ENCODE assay signal across 14 mouse cellular contexts in genomic region chr1:135557976-135558375, GRCm38 (mm10). TPM values are rescaled to one million over a fixed set of nuclear protein-coding genes. Genes with fewer than 3 reads are reported as not detected.
DNase-seq lines count a peak whose midpoint lies in the region; ATAC-seq and TF ChIP-seq lines count a peak whose summit lies in the region.
"Had no signal": no experiment of that assay in that cellular context is flagged by ENCODE, and none has a peak within 500 bp of the region (broad histone marks: within the 10 kb centered on the region; RNA-seq: fewer than 3 reads in every experiment).

No protein-coding gene starts in this region.

- H3K36me3 ChIP-seq in hindbrain, postnatal 0 days (ENCODE audit: insufficient read depth, low read length): no peaks in the 10 kb centered on the region
- H3K36me3 ChIP-seq in hindbrain, embryonic 16.5 days (ENCODE audit: control insufficient read depth, insufficient read depth, low read length): no peaks in the 10 kb centered on the region
- H3K36me3 ChIP-seq in intestine, embryonic 14.5 days (ENCODE audit: control insufficient read depth, insufficient read depth, low read length): no peaks in the 10 kb centered on the region
- no peaks in the 10 kb centered on the region for H3K36me3 ChIP-seq in kidney, adult 2 months (ENCODE audit: control insufficient read depth, insufficient read depth, low read length)
- no peaks in the 10 kb centered on the region for H3K36me3 ChIP-seq in midbrain, embryonic 16.5 days (ENCODE audit: control insufficient read depth, insufficient read depth, low read length)
- H3K36me3 ChIP-seq: limb, embryonic 12.5 days had no signal

- no peak for TF ChIP-seq CTCF in hindbrain, postnatal 0 days (IDR thresholded peaks at IDR 0.05; ENCODE audit: low read depth)
- TF ChIP-seq CTCF in kidney, adult 2 months (conservative IDR thresholded peaks at IDR 0.05; ENCODE audit: insufficient read depth, insufficient read length, low read depth, low read length): no peak

- no peak overlapping the region for H3K27ac ChIP-seq in hindbrain, postnatal 0 days
- H3K27ac ChIP-seq in hindbrain, embryonic 16.5 days (ENCODE audit: low read depth, low read length): no peak overlapping the region
- H3K27ac ChIP-seq in intestine, embryonic 14.5 days (ENCODE audit: low read depth): no peak overlapping the region
- H3K27ac ChIP-seq in kidney, adult 2 months (ENCODE audit: insufficient read depth, low read depth, low read length): no peak overlapping the region
- H3K27ac ChIP-seq in midbrain, embryonic 16.5 days (ENCODE audit: low read length): no peak overlapping the region
- H3K27ac ChIP-seq: limb, embryonic 12.5 days had no signal

- no peaks in the 10 kb centered on the region for H3K9me3 ChIP-seq in hindbrain, postnatal 0 days (ENCODE audit: low read length)
- H3K9me3 ChIP-seq in hindbrain, embryonic 16.5 days (ENCODE audit: control insufficient read depth, low read length): no peaks in the 10 kb centered on the region
- H3K9me3 ChIP-seq in intestine, embryonic 14.5 days (ENCODE audit: control insufficient read depth, low read length): no peaks in the 10 kb centered on the region
- H3K9me3 ChIP-seq in midbrain, embryonic 16.5 days (replicated peaks; ENCODE audit: control insufficient read depth, low read length, poor library complexity, severe bottlenecking): no peaks in the 10 kb centered on the region
- H3K9me3 ChIP-seq: limb, embryonic 12.5 days had no signal

- no peak overlapping the region for H3K4me2 ChIP-seq in hindbrain, postnatal 0 days (ENCODE audit: low read depth, low read length)
- no peak overlapping the region for H3K4me2 ChIP-seq in hindbrain, embryonic 16.5 days (ENCODE audit: low read length)
- peak overlapping the region; percentile 17 for H3K4me2 ChIP-seq in intestine, embryonic 14.5 days (ENCODE audit: low read length)
- H3K4me2 ChIP-seq in midbrain, embryonic 16.5 days (ENCODE audit: low read length): no peak overlapping the region
- H3K4me2 ChIP-seq: limb, embryonic 12.5 days; midbrain, embryonic 11.5 days had no signal

- WGBS in hindbrain, postnatal 0 days: 24% methylated on average over 6 of the region's 6 CpGs
- 38% methylated on average over 6 of the region's 6 CpGs for WGBS in hindbrain, embryonic 16.5 days
- 58% methylated on average over 6 of the region's 6 CpGs for WGBS in intestine, embryonic 14.5 days
- WGBS in kidney, adult 2 months: 27% methylated on average over 6 of the region's 6 CpGs
- WGBS in midbrain, embryonic 16.5 days: 45% methylated on average over 6 of the region's 6 CpGs

- DNase-seq in hindbrain, postnatal 0 days (ENCODE audit: low spot score): peak; percentile 31
- DNase-seq in intestine, embryonic 14.5 days (ENCODE audit: low spot score): no peak
- DNase-seq in kidney, adult 2 months: peak; percentile 51
- peak; percentile 48 to 64 for DNase-seq in kidney, postnatal 4 days
- DNase-seq in right cerebral cortex, adult 2 months (ENCODE audit: low spot score in 2 of 2): no peak
- DNase-seq: cerebellum, adult 8-10 months; embryo, embryonic 11 days; gastrocnemius, postnatal 36 days; right cerebral cortex, postnatal 14 days; thymus, adult 2 months had no signal

- ATAC-seq in hindbrain, postnatal 0 days: no peak
- ATAC-seq in hindbrain, embryonic 16.5 days: no peak
- ATAC-seq in intestine, embryonic 14.5 days (replicated peaks; ENCODE audit: low FRiP score, low TSS enrichment, low read depth): no peak
- ATAC-seq in midbrain, embryonic 16.5 days: no peak

- no peaks in the 10 kb centered on the region for H3K27me3 ChIP-seq in hindbrain, postnatal 0 days (ENCODE audit: insufficient read depth, low read length)
- H3K27me3 ChIP-seq in hindbrain, embryonic 16.5 days (replicated peaks; ENCODE audit: control insufficient read depth, insufficient read depth, low read length): no peaks in the 10 kb centered on the region
- H3K27me3 ChIP-seq in intestine, embryonic 14.5 days (replicated peaks; ENCODE audit: control insufficient read depth, insufficient read depth, low read length): no peaks in the 10 kb centered on the region
- H3K27me3 ChIP-seq in kidney, adult 2 months (replicated peaks; ENCODE audit: control insufficient read depth, insufficient read depth, low read length): no peaks in the 10 kb centered on the region
- H3K27me3 ChIP-seq in midbrain, embryonic 16.5 days (ENCODE audit: control insufficient read depth, insufficient read depth, low read depth, low read length): no peaks in the 10 kb centered on the region
- H3K27me3 ChIP-seq: limb, embryonic 12.5 days had no signal

- TF ChIP-seq POLR2A in kidney, adult 2 months (IDR thresholded peaks at IDR 0.05; ENCODE audit: low read depth, low read length): no peak

- peaks cover 35% of the 10 kb centered on the region for H3K4me1 ChIP-seq in hindbrain, postnatal 0 days (ENCODE audit: insufficient read depth, low read length)
- H3K4me1 ChIP-seq in hindbrain, embryonic 16.5 days (ENCODE audit: control insufficient read depth, insufficient read depth, low read depth, low read length): peaks cover 62% of the 10 kb centered on the region
- peaks cover 37% of the 10 kb centered on the region for H3K4me1 ChIP-seq in intestine, embryonic 14.5 days (replicated peaks; ENCODE audit: control insufficient read depth, insufficient read depth, low read length)
- H3K4me1 ChIP-seq in kidney, adult 2 months (ENCODE audit: control insufficient read depth, insufficient read depth, low read length): peaks cover under 1% of the 10 kb centered on the region; the same call in 1 of the 2 replicates
- H3K4me1 ChIP-seq in midbrain, embryonic 16.5 days (ENCODE audit: control insufficient read depth, insufficient read depth, low read length): peaks cover 67% of the 10 kb centered on the region

- no peak overlapping the region for H3K4me3 ChIP-seq in hindbrain, postnatal 0 days (ENCODE audit: low read length)
- no peak overlapping the region for H3K4me3 ChIP-seq in hindbrain, embryonic 16.5 days (ENCODE audit: low read length)
- H3K4me3 ChIP-seq in intestine, embryonic 14.5 days (ENCODE audit: low read depth, low read length): no peak overlapping the region
- H3K4me3 ChIP-seq in kidney, adult 2 months (ENCODE audit: insufficient read depth, low read depth, low read length): no peak overlapping the region
- H3K4me3 ChIP-seq in midbrain, embryonic 16.5 days (ENCODE audit: low read depth, low read length): no peak overlapping the region
- H3K4me3 ChIP-seq: limb, embryonic 12.5 days had no signal

- no peak overlapping the region for H3K9ac ChIP-seq in hindbrain, postnatal 0 days (replicated peaks; ENCODE audit: low read length)
- H3K9ac ChIP-seq in hindbrain, embryonic 16.5 days (ENCODE audit: low read depth, low read length): no peak overlapping the region
- H3K9ac ChIP-seq in intestine, embryonic 14.5 days (ENCODE audit: low read length): no peak overlapping the region
- H3K9ac ChIP-seq in midbrain, embryonic 16.5 days (ENCODE audit: low read depth, low read length): no peak overlapping the region
- H3K9ac ChIP-seq: limb, embryonic 12.5 days had no signal

RNA-seq across cellular contexts. Expression of gene Nav1, which starts 49.1 kb away (rescaled TPM):
- total RNA-seq in hindbrain, postnatal 0 days (2014; rRNA removed): 90.0 and 106 TPM in 2 replicates
- polyA plus RNA-seq in hindbrain, postnatal 0 days (2015; fragmentation: Nextera tagmentation; extraction: Ambion mirVana): 38.6 and 39.9 TPM in 2 replicates
- 48.8 and 50.1 TPM in 2 replicates for polyA plus RNA-seq in hindbrain, embryonic 16.5 days (2015; fragmentation: Nextera tagmentation; extraction: Ambion mirVana)
- polyA plus RNA-seq in intestine, embryonic 14.5 days (2014; fragmentation: Nextera tagmentation; extraction: Ambion mirVana): 21.2 and 23.7 TPM in 2 replicates
- 6.0 and 7.1 TPM in 2 replicates for polyA plus RNA-seq in kidney, adult 2 months (2012; rRNA removed)
- 53.9 and 57.1 TPM in 2 replicates for polyA plus RNA-seq in midbrain, embryonic 16.5 days (2015; fragmentation: Nextera tagmentation; extraction: Ambion mirVana)

Comparison
In these comparisons a context has a peak if more than half of its experiments do, and no peak if none do; other contexts are left out.
1. DNase-seq: peak in hindbrain, postnatal 0 days (single experiment), kidney, adult 2 months (single experiment) and kidney, postnatal 4 days (2 of 2); none in intestine, embryonic 14.5 days (single experiment) and right cerebral cortex, adult 2 months (0 of 2).